Mouse (Mus musculus): ENCODE measurements around the gene Gpr62. TPM values are rescaled to one million over a fixed set of nuclear protein-coding genes. Genes with fewer than 3 reads are reported as not detected.

Gpr62 gene
- polyA plus RNA-seq, 1 experiment from 2014 or later = 0.04 TPM

DNA sequence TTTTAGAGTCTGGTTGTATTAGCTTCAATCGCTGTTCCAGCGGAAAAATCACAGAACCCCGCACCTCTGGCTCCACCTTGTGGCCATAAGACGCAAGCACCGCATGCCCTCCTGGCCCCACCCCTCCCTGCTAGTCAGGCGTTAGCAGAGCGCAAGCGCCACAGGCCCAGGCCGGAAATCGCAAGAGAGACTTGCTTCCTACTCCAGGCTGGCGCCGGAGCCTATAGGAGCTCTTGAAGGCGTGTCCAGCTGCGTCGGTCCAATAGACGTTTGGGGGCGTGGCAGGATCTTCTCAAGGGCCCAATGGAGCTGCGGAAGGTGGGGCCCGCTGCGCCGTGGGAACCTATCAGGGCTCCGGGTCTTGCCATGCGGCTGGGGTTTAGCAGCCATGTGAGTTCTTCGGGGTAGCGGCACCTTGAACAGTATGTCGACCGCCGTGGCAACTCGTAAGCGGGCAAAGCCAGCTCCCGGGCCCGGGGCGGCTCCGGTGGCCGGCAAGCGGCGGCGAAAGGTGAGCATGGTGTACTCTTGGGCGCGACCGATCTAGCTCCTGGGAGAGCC, 11.3 kb upstream of the Gpr62 start, which contains the start of gene Parp3:
Gene Parp3, minus strand, starts transcription at position 26 of the 561 bp plus-strand sequence.
- peak within 1 kb of the TSS; percentile 46 for H3K9ac ChIP-seq (ENCODE audit: low read depth, low read length)
- H3K27ac ChIP-seq (ENCODE audit: low read length) = peak within 1 kb of the TSS; percentile 7; the same call in 1 of the 2 replicates
- H3K36me3 ChIP-seq (ENCODE audit: control insufficient read depth, insufficient read depth) = no peaks in the 10 kb centered on the region; the same call in none of the 2 replicates
- no peaks in the 10 kb centered on the region for H3K9me3 ChIP-seq (replicated peaks; ENCODE audit: control insufficient read depth, low read length)
- ATAC-seq (ENCODE audit: low read depth) = peak; percentile 98
- peak within 1 kb of the TSS; percentile 67 for H3K4me3 ChIP-seq (ENCODE audit: low read depth, low read length)
- H3K27me3 ChIP-seq (ENCODE audit: control insufficient read depth, insufficient read depth, low read depth, low read length) = no peaks in the 10 kb centered on the region
- WGBS (ENCODE audit: insufficient replicate concordance) = under 1% methylated on average over 41 of the region's 41 CpGs
- H3K4me1 ChIP-seq (ENCODE audit: control insufficient read depth, low read depth, low read length) = peaks cover 30% of the 10 kb centered on the region
- peak within 1 kb of the TSS; percentile 91 for H3K4me2 ChIP-seq (ENCODE audit: low read depth, low read length)

DNA sequence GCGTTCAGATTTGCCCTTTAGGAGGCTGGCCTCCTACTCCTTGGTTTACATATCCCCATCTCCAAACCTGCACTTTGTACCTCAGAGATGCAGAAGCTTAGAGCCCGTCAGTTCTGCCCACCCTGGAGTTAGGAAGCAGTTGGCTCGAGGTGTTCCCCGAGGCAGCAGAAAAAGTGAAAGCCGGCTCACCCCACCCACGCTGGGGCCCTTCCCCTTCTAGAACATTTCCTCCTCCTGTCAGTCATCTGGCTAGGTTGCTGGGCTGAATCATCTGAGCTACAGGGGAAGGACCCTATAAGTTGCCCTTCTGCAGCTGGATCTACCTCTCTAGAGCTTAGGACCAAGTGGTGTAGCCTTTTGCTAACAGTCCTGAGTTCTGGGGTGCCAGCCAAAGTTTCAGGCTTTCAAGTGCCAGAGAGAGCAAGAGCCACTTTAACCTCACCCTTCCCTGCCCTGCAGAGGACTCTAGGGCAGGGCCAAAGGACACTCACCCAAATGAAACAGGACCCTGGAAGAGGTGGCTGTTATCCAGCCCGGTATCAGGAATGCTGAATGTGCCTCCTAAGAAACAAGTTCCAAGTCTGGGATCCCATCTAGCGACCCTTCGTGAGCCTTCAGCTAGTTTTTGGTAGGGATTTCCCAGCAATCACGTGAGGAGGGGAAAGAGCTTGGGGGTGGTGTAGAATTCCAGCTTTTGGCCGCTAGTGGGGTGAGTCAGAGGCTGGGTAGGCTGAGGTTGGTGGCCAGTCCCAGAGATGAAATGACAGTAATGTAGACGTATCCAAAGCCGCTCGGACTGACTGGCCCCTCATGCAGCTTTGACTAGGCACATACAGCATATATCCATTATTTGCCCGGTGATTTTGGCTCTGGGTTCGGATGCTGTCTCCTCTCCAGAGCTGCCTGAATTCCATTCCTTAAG, 10.5 kb upstream of the Gpr62 start:
- peaks cover 30% of the 10 kb centered on the region for H3K4me1 ChIP-seq (ENCODE audit: control insufficient read depth, low read depth, low read length)
- H3K9me3 ChIP-seq (replicated peaks; ENCODE audit: control insufficient read depth, low read length) = no peaks in the 10 kb centered on the region
- ATAC-seq (ENCODE audit: low read depth) = 0 out of 2 replicates have a peak, but pooled peaks have one; percentile 0
- peak overlapping the region; percentile 39 for H3K9ac ChIP-seq (ENCODE audit: low read depth, low read length)
- H3K27ac ChIP-seq (ENCODE audit: low read length) = peak overlapping the region; percentile 7; the same call in 1 of the 2 replicates
- no peaks in the 10 kb centered on the region; the same call in 1 of the 2 replicates for H3K36me3 ChIP-seq (ENCODE audit: control insufficient read depth, insufficient read depth)
- WGBS (ENCODE audit: insufficient replicate concordance) = 14% methylated on average over 16 of the region's 16 CpGs
- peak overlapping the region; percentile 91 for H3K4me2 ChIP-seq (ENCODE audit: low read depth, low read length)
- H3K27me3 ChIP-seq (ENCODE audit: control insufficient read depth, insufficient read depth, low read depth, low read length) = no peaks in the 10 kb centered on the region
- H3K4me3 ChIP-seq (ENCODE audit: low read depth, low read length) = peak overlapping the region; percentile 16; the same call in 1 of the 2 replicates

DNA sequence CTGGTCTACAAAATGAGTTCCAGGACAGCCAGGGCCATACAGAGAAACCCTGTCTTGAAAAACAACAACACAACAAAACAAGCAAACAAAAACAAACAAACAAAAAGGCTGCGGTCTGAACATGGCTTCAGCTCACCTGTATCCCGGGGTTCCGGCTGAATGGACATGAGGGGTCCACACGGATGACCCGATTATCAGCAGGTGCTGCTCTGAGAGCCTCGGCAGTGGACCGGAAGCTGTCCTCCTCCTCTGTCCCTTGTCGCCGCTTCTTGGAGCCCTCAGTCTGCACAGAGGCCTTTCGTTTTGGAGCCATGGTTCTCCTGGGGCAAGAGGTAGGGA, 9.9 kb upstream of the Gpr62 start, which contains the start of gene Rrp9:
Gene Rrp9, plus strand, starts transcription at position 301 of the 339 bp plus-strand sequence.
- peak within 1 kb of the TSS; percentile 39 for H3K9ac ChIP-seq (ENCODE audit: low read depth, low read length)
- peak within 1 kb of the TSS; percentile 7; the same call in 1 of the 2 replicates for H3K27ac ChIP-seq (ENCODE audit: low read length)
- no peaks in the 10 kb centered on the region; the same call in 1 of the 2 replicates for H3K36me3 ChIP-seq (ENCODE audit: control insufficient read depth, insufficient read depth)
- H3K27me3 ChIP-seq (ENCODE audit: control insufficient read depth, insufficient read depth, low read depth, low read length) = no peaks in the 10 kb centered on the region
- no peaks in the 10 kb centered on the region for H3K9me3 ChIP-seq (replicated peaks; ENCODE audit: control insufficient read depth, low read length)
- no peak for ATAC-seq (ENCODE audit: low read depth)
- peak within 1 kb of the TSS; percentile 91 for H3K4me2 ChIP-seq (ENCODE audit: low read depth, low read length)
- WGBS (ENCODE audit: insufficient replicate concordance) = 56% methylated on average over 10 of the region's 10 CpGs
- H3K4me3 ChIP-seq (ENCODE audit: low read depth, low read length) = peak within 1 kb of the TSS; percentile 16; the same call in 1 of the 2 replicates
- H3K4me1 ChIP-seq (ENCODE audit: control insufficient read depth, low read depth, low read length) = peaks cover 30% of the 10 kb centered on the region

DNA sequence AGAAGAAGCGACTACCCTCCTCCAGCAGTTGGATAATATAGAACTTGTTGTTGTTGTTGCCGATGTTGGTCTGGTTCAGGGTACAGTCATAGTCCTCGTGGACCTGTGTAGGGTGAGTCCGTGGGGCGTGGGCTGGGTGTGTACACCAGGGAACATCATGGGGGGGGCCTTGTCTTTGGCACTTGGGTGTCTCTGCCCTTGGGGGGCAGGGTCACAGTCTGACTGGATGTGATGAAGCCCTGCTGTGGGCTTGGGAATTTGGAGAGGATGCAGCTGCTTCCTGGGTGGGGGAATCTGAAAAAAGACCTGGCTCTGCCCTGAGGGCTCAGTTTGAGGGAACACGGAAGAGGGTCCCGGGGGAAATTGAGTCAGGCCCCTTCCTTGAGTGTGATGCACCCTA, 9.3 kb upstream of the Gpr62 start:
- Histone ChIP-seq H3K4me3 (ENCODE audit: low read depth, low read length) (no peak overlapping the region), H3K4me2 (ENCODE audit: low read depth, low read length) (no peak overlapping the region), H3K27me3 (ENCODE audit: control insufficient read depth, insufficient read depth, low read depth, low read length) (no peaks in the 10 kb centered on the region), H3K9ac (ENCODE audit: low read depth, low read length) (no peak overlapping the region), H3K4me1 (ENCODE audit: control insufficient read depth, low read depth, low read length) (peaks cover 30% of the 10 kb centered on the region), H3K9me3 (replicated peaks; ENCODE audit: control insufficient read depth, low read length) (no peaks in the 10 kb centered on the region), H3K27ac (ENCODE audit: low read length) (no peak overlapping the region), H3K36me3 (ENCODE audit: control insufficient read depth, insufficient read depth) (no peaks in the 10 kb centered on the region)
- 63% methylated on average over 7 of the region's 7 CpGs for WGBS (ENCODE audit: insufficient replicate concordance)
- ATAC-seq (ENCODE audit: low read depth) = no peak

DNA sequence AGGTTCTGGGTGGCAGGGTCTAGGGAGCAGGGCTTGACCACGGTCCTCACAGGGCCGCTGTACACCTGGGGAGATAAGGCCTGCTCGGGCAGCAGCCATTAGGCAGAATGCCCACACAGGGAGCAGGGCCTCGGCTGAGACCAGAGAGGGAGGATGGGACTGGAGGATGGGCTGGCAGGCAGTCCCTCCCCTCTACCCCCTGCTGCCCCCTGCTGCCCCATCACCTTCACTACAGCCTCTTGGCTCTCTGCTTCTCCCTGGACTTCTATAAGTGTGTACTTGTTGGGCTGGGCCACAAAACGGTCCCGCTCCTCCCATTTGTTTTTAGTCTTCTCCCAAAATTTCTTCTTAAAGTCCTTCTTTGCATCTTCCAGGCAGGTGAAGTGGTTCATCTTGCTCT, 8.7 kb upstream of the Gpr62 start:
- Histone ChIP-seq H3K4me2 (ENCODE audit: low read depth, low read length) (no peak overlapping the region), H3K27me3 (ENCODE audit: control insufficient read depth, insufficient read depth, low read depth, low read length) (no peaks in the 10 kb centered on the region), H3K27ac (ENCODE audit: low read length) (no peak overlapping the region), H3K36me3 (ENCODE audit: control insufficient read depth, insufficient read depth) (no peaks in the 10 kb centered on the region), H3K4me3 (ENCODE audit: low read depth, low read length) (no peak overlapping the region), H3K4me1 (ENCODE audit: control insufficient read depth, low read depth, low read length) (peaks cover 30% of the 10 kb centered on the region), H3K9me3 (replicated peaks; ENCODE audit: control insufficient read depth, low read length) (no peaks in the 10 kb centered on the region), H3K9ac (ENCODE audit: low read depth, low read length) (no peak overlapping the region)
- ATAC-seq (ENCODE audit: low read depth) = no peak
- WGBS (ENCODE audit: insufficient replicate concordance) = 10% methylated on average over 6 of the region's 6 CpGs

DNA sequence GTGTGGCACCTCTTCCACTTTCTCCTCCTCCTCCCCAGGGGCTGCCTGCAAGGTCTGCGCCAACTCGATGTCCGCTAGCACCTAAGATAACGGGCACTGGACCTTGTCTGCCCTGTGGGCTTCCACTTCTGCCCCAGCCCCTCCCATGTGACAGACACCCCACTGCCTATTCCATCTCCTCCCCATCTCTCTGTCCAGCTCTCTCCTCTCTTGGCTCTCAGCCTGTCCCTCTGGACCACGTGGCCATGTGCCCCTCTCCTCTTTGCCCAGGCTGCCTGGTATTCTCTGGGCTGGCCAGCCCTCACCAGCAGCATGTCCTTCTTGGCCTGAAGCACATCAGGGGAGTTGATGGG, 8.0 kb upstream of the Gpr62 start:
- H3K36me3 ChIP-seq (ENCODE audit: control insufficient read depth, insufficient read depth) = no peaks in the 10 kb centered on the region
- H3K4me1 ChIP-seq (ENCODE audit: control insufficient read depth, low read depth, low read length) = peaks cover 30% of the 10 kb centered on the region
- no peaks in the 10 kb centered on the region for H3K9me3 ChIP-seq (replicated peaks; ENCODE audit: control insufficient read depth, low read length)
- H3K4me3 ChIP-seq (ENCODE audit: low read depth, low read length) = no peak overlapping the region
- H3K27me3 ChIP-seq (ENCODE audit: control insufficient read depth, insufficient read depth, low read depth, low read length) = no peaks in the 10 kb centered on the region
- H3K9ac ChIP-seq (ENCODE audit: low read depth, low read length) = no peak overlapping the region
- no peak overlapping the region for H3K27ac ChIP-seq (ENCODE audit: low read length)
- no peak overlapping the region for H3K4me2 ChIP-seq (ENCODE audit: low read depth, low read length)
- 62% methylated on average over 5 of the region's 5 CpGs for WGBS (ENCODE audit: insufficient replicate concordance)
- ATAC-seq (ENCODE audit: low read depth) = no peak

DNA sequence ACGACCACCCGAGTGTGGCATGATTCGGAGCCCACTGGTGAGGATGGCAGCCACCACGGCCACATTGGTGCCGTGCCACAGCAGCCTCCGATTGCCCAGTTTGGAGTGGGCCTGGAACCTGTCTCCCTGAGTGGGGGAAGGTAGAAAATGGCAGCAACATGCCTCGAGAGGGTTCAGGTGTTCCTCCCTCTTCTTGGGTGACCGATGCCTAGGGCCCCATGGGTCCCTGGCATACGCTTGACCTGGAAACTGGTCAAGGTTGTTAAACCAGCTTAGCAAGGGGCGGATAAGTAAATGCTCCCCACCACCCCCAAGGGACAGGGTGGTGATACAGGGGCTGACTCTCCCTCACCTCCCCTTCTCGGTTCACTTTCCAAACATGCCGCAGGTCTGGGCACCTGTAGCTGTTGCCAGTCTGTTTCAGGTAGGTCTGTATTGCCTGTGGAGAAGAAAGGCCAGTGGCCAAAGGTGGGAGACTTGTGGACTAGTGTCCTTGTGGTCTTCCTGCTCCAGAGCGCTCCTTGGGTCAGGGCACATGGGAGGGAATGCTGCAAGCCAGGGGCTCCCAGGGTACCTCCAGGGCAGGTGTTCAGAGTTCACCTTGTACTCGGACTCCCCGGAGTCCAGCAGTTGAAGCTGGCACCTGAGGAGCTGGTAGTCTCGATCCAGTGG, 7.5 kb upstream of the Gpr62 start:
- H3K4me1 ChIP-seq (ENCODE audit: control insufficient read depth, low read depth, low read length) = peaks cover 27% of the 10 kb centered on the region
- H3K36me3 ChIP-seq (ENCODE audit: control insufficient read depth, insufficient read depth) = no peaks in the 10 kb centered on the region
- no peak for ATAC-seq (ENCODE audit: low read depth)
- no peak overlapping the region for H3K4me3 ChIP-seq (ENCODE audit: low read depth, low read length)
- no peaks in the 10 kb centered on the region for H3K9me3 ChIP-seq (replicated peaks; ENCODE audit: control insufficient read depth, low read length)
- H3K4me2 ChIP-seq (ENCODE audit: low read depth, low read length) = no peak overlapping the region
- no peaks in the 10 kb centered on the region for H3K27me3 ChIP-seq (ENCODE audit: control insufficient read depth, insufficient read depth, low read depth, low read length)
- no peak overlapping the region for H3K27ac ChIP-seq (ENCODE audit: low read length)
- H3K9ac ChIP-seq (ENCODE audit: low read depth, low read length) = no peak overlapping the region
- 72% methylated on average over 16 of the region's 16 CpGs for WGBS (ENCODE audit: insufficient replicate concordance)

DNA sequence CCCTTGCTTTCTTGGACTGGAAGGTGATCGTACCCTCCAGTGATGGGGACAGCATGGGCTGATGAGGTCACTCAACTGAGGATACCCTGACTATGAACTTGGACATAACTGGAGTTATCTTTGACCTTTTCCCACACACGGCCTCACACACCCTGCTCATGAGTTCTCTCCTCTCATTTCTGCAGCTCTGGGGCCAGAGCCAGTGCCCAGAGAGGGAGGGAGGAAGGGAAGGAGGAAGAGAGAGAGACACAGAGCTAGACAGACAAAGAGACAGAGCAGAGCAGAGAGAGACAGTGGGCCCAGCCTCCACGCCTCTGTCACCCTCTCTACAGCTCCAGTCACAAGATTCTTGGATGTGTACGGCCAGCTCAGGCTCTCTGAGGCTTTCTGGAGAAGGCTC, 6.6 kb upstream of the Gpr62 start:
- no peak for ATAC-seq (ENCODE audit: low read depth)
- H3K4me1 ChIP-seq (ENCODE audit: control insufficient read depth, low read depth, low read length) = peaks cover 18% of the 10 kb centered on the region
- H3K27me3 ChIP-seq (ENCODE audit: control insufficient read depth, insufficient read depth, low read depth, low read length) = no peaks in the 10 kb centered on the region
- H3K9me3 ChIP-seq (replicated peaks; ENCODE audit: control insufficient read depth, low read length) = no peaks in the 10 kb centered on the region
- H3K36me3 ChIP-seq (ENCODE audit: control insufficient read depth, insufficient read depth) = no peaks in the 10 kb centered on the region
- no peak overlapping the region for H3K4me2 ChIP-seq (ENCODE audit: low read depth, low read length)
- H3K9ac ChIP-seq (ENCODE audit: low read depth, low read length) = no peak overlapping the region
- no peak overlapping the region for H3K27ac ChIP-seq (ENCODE audit: low read length)
- WGBS (ENCODE audit: insufficient replicate concordance) = 53% methylated on average over 4 of the region's 4 CpGs
- H3K4me3 ChIP-seq (ENCODE audit: low read depth, low read length) = no peak overlapping the region
